Mouse (Mus musculus) stomach, postnatal 0 days (tissue): Measurements from ENCODE around the gene Kifc3.

Experiments
- CTCF ChIP-seq: IDR thresholded peaks from 2 replicates; pipeline ENCODE4 v1.5.1; 2016; ENCODE audit warnings: antibody characterized with exemption, low read depth, mild to moderate bottlenecking, moderate library complexity
- EP300 ChIP-seq: optimal IDR thresholded peaks from 2 replicates; pipeline ENCODE3; 2016; ENCODE audit warnings: antibody characterized with exemption

DNA sequence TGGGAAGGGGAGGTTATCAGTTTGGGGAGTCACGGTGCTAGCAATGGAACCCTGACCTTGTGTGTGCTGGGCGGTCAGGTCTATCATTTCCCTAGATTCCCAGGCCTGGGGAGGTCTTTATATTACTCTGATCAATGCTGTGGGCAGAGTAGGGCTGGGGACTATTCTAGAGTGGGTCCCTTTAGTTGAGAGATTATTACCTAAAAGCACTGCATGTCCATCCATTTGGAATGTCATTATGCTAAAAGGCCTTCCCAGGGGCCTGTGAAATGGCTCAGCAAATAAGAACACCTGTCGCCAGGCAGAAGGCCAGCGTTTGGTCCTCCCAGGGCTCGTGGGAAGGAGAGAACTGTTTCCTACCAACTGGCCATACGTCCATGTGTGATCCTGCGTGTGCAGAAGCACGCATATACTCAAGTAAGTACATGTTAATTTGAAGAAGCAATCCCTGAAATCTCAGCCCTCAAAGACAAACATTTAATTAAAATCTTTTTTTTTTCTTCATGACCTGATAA, 499 bp downstream of the Kifc3 start:
- TF ChIP-seq CTCF = no peak
- no peak for TF ChIP-seq EP300
